Mouse (Mus musculus) hindbrain, embryonic 13.5 days (tissue): ENCODE measurements at regions not wholly inside any gene's neighbourhood (a gene's known extent, or its start where the extent isn't known, plus 50 kb on each side); places are given as distances from the start of the nearest gene placed in this dataset.

ENCODE experiments used
- ATAC-seq: fragments of 200-750 bp; cut with Nextera tagmentation; 2 replicates; pipeline ENCODE4 v1.8.0; 2017; ENCODE audit warnings: moderate TSS enrichment; ENCODE audit not compliant: low FRiP score
- H3K27ac ChIP-seq: fragments of 300-500 bp; sonication (generic); 2 replicates; pipeline ENCODE4 v1.5.1; 2015; ENCODE audit warnings: inconsistent platforms, mild to moderate bottlenecking, moderate library complexity
- H3K27me3 ChIP-seq: fragments of 300-500 bp; sonication (generic); 2 replicates; pipeline ENCODE4 v1.6.1; 2015; ENCODE audit warnings: mild to moderate bottlenecking, inconsistent platforms
- H3K36me3 ChIP-seq: fragments of 300-500 bp; sonication (generic); 2 replicates; pipeline ENCODE4 v1.6.1; 2015; ENCODE audit warnings: mild to moderate bottlenecking, inconsistent platforms
- H3K4me1 ChIP-seq: fragments of 300-500 bp; sonication (generic); replicated peaks from 2 replicates; pipeline ENCODE4 v1.6.1; 2015; ENCODE audit warnings: inconsistent platforms
- H3K4me2 ChIP-seq: fragments of 300-500 bp; sonication (generic); 2 replicates; pipeline ENCODE4 v1.6.1; 2015; ENCODE audit warnings: inconsistent platforms, mild to moderate bottlenecking, moderate library complexity
- H3K4me3 ChIP-seq: fragments of 300-500 bp; sonication (generic); 2 replicates; pipeline ENCODE4 v1.5.1; 2015; ENCODE audit warnings: mild to moderate bottlenecking, inconsistent platforms
- H3K9ac ChIP-seq: fragments of 300-500 bp; sonication (generic); 2 replicates; pipeline ENCODE4 v1.6.1; 2015; ENCODE audit warnings: mild to moderate bottlenecking, inconsistent platforms
- H3K9me3 ChIP-seq: fragments of 300-500 bp; sonication (generic); 2 replicates; pipeline ENCODE4 v1.6.1; 2016; ENCODE audit warnings: inconsistent platforms
- WGBS: fragments of 180-500 bp; shearing (Covaris S2); methylation state at CpG from one replicate; pipeline ENCODE4 v1.1.7; 2015; 5-methylcytosine and 5-hydroxymethylcytosine counted together

DNA sequence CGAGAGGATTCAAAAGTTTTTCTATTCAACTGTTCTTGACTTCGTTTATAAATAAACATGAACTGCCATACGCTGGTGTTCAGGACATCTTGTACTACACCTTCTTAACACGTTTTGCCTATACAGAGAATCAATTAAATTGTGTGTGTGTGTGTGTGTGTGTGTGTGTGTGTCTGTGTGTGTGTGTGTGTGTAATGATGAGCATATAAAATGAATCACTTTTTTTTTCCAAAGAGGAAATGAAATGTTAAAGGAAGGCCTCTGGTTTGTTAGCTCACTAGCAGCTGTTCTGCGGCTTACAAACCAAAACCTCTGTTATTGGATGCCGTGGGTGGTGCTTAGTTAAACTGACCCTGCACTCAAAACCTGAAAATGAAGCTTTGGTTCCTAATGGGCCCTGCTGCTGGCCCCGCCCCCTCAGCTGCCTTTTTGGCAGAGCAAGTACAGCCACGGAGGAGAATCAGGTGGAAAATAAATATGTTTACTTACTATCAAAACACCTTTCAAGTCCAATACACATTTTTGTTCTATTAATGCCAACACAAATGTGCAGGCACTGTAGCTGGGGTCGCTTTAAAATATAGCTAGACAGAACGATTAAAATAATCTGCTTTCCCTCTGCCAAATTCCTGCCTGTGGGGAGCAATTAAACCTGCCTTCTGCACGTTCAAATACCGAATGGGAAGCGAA, 65.5 kb upstream of the Tmco5 start:
- Histone ChIP-seq H3K9ac (no peak overlapping the region), H3K27me3 (no peaks in the 10 kb centered on the region), H3K4me1 (peaks cover 18% of the 10 kb centered on the region; the same call in 1 of the 2 replicates), H3K9me3 (no peaks in the 10 kb centered on the region), H3K27ac (no peak overlapping the region), H3K4me3 (no peak overlapping the region), H3K36me3 (no peaks in the 10 kb centered on the region), H3K4me2 (no peak overlapping the region)
- no peak for ATAC-seq
- 46% methylated on average over 13 of the region's 13 CpGs for WGBS

DNA sequence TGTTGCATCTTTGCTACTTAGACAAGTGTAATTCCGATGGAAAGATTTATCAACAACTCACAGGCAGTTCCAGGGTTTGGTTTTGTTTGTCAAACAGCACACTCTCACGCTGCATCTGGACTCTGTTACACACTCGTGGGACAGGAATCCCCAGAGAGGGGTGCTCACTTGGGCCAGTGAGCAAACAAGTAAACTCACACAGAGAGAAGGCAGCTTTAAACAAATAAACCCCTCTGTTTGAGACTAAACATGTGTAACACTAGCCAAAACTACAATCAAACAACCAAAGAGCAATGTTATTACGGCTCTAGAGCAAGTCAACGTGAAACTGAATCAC, 65.0 kb upstream of the Tmco5 start:
- no peaks in the 10 kb centered on the region for H3K27me3 ChIP-seq
- peaks cover 20% of the 10 kb centered on the region; the same call in 1 of the 2 replicates for H3K4me1 ChIP-seq
- 57% methylated on average over 5 of the region's 5 CpGs for WGBS
- H3K9ac ChIP-seq: no peak overlapping the region
- no peaks in the 10 kb centered on the region for H3K36me3 ChIP-seq
- H3K4me2 ChIP-seq: no peak overlapping the region
- no peak for ATAC-seq
- no peak overlapping the region for H3K27ac ChIP-seq
- no peak overlapping the region for H3K4me3 ChIP-seq
- H3K9me3 ChIP-seq: no peaks in the 10 kb centered on the region

DNA sequence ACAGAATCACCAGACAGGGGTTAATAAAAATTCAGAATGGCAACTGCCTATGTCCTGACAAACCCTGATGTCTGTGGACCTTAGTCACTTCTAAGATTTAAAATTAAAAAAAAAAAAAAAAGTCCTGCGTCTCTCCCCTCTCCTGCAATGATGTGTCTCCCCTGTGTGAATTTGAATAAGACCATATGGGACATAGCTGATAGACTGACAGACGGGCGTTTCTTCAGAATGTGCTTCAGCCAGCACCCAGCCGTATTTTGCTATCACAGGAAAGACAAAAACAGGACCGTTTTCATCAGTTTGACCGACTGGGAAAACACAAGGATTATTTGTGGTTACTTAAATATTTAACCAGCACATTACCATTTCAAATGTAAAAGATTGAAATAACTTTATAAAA, 61.4 kb upstream of the Tmco5 start:
- Histone ChIP-seq H3K9ac (no peak overlapping the region), H3K27ac (no peak overlapping the region), H3K4me2 (no peak overlapping the region), H3K9me3 (no peaks in the 10 kb centered on the region), H3K4me1 (peaks cover 45% of the 10 kb centered on the region), H3K27me3 (no peaks in the 10 kb centered on the region), H3K36me3 (no peaks in the 10 kb centered on the region), H3K4me3 (no peak overlapping the region)
- 61% methylated on average over 6 of the region's 6 CpGs for WGBS
- ATAC-seq: no peak

DNA sequence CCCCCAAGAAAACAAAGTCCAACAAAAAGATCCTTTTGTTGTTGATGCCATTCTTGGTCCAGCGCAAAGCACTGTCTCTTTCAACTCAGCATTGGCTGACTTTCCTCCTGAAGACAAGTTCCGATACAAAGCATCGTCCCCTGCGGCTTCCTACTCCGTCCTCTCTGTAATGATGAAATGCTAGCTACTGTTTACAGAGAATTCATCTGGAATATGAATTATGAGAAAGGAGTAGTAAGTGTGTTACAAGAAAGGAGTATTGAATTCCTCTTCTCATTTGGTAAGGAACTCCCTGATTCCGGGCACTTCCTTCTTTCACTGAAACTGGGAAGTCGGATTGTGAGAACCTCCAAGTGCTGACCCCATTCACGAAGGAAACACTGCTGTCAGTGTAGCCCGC, 60.9 kb upstream of the Tmco5 start:
- Histone ChIP-seq H3K4me1 (peaks cover 45% of the 10 kb centered on the region), H3K9ac (no peak overlapping the region), H3K4me2 (no peak overlapping the region), H3K36me3 (no peaks in the 10 kb centered on the region), H3K9me3 (no peaks in the 10 kb centered on the region), H3K4me3 (no peak overlapping the region), H3K27ac (no peak overlapping the region), H3K27me3 (no peaks in the 10 kb centered on the region)
- ATAC-seq: no peak
- WGBS: 46% methylated on average over 9 of the region's 9 CpGs

DNA sequence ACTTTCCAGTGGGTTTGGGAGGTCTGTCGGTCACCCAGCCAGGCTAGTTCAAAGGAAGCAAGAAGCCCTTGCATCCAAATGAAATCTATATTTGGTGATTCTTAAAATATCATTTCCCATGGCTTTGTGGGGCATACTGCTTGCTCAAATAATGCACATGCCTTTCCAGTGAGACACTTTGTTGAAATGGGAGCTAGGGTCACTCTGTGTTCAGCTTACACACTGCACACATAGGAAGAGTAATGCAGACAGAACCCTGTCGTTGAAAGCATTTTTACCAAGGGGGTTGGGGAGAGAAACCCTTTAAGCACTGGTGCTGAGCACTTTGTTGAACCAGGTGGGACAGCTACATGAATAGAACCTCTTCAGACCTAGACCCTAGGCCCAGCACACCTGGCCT, 59.9 kb upstream of the Tmco5 start:
- WGBS: 51% methylated on average over 2 of the region's 2 CpGs

DNA sequence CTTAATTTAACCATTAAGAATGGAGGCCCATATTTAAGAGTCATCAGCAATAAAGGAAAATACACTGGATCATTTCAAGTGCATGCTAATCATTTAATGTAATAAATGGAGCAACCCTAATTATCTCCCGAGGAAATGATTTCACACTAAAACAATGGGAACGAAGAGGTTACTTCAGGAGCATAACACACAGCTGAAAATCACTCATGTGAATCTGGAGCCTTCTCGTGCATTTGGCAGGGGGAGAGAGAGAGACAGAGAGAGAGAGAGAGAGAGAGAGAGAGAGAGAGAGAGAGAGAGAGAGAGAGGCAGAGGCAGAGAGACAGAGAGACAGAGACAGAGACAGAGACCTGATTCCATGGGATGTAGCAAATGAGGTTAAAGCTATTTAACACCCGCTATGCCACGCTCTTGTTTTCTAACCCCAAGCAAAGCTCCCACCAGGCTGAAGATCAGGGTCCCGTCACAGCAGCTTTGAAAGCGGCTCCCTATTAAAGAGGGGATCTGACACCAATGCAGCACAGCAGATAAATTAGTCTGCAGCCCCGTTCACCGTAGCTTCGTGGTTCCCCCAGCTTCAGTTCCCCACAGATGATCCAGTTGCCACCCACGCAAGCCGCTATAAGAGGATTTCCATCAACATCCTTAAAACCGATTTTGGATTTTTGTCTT, 59.3 kb upstream of the Tmco5 start:
- no peak for ATAC-seq
- H3K27me3 ChIP-seq: no peaks in the 10 kb centered on the region
- peaks cover 41% of the 10 kb centered on the region for H3K4me1 ChIP-seq
- H3K4me3 ChIP-seq: no peak overlapping the region
- no peaks in the 10 kb centered on the region for H3K9me3 ChIP-seq
- 0 out of 2 replicates have a peak overlapping the region, but pooled peaks have one; percentile 11 for H3K4me2 ChIP-seq
- H3K36me3 ChIP-seq: no peaks in the 10 kb centered on the region
- 32% methylated on average over 13 of the region's 13 CpGs for WGBS
- H3K27ac ChIP-seq: peak overlapping the region; percentile 44; the same call in 1 of the 2 replicates
- H3K9ac ChIP-seq: no peak overlapping the region

More for the DNA sequence above, 59.9 kb upstream of the Tmco5 start:
- Histone ChIP-seq H3K36me3 (no peaks in the 10 kb centered on the region), H3K27me3 (no peaks in the 10 kb centered on the region), H3K27ac (peak overlapping the region; percentile 44), H3K4me1 (peaks cover 42% of the 10 kb centered on the region), H3K4me2 (no peak overlapping the region), H3K9me3 (no peaks in the 10 kb centered on the region), H3K9ac (no peak overlapping the region), H3K4me3 (no peak overlapping the region)
- no peak for ATAC-seq

DNA sequence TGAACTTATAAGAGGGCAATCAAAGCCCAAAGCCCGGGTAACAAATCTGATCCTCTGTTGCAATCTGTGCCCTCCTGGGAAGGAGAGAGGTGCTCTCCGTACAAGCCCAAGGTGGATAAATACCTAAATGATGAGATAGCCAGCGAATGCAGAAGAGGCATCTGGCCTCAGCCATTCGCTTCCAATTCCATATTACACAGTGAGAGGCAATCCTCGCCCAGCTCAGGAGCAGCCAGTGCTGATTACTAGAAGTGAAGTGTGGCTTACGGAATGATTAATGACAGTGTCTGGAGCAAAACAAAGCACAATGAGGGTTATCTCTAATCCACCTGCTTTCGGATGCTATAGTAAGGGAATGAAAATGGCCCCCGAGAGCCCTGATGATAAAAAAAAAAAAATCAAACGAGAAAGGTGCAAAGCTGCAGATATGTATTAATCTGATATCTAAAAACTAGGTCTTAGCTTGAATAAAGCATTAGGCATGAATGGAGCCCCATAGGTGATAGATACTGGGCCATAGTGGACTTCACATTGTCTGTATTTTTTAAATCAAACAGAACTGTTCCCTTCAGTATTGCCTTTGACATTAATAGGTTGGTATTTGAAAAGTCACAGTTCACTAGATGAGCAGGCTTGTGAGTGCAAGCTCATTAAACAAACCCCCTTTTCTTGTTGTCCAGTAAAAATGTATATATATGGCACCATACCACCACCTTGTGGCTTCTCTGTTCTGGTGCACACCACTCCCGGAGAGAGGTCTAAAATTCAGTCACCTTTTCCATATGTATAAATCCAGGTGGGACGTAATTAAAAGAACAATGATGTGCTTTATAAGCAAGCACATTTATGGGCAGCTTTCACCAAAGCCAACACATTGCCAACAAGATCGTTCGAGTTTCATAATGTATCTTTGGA, 57.4 kb upstream of the Tmco5 start:
- Histone ChIP-seq H3K4me2 (peak overlapping the region; percentile 39), H3K27me3 (no peaks in the 10 kb centered on the region), H3K36me3 (no peaks in the 10 kb centered on the region), H3K9me3 (no peaks in the 10 kb centered on the region), H3K9ac (peak overlapping the region; percentile 63), H3K27ac (peak overlapping the region; percentile 85), H3K4me1 (peaks cover 41% of the 10 kb centered on the region), H3K4me3 (no peak overlapping the region)
- peak; percentile 86 for ATAC-seq
- WGBS: 38% methylated on average over 13 of the region's 13 CpGs
